Mouse (Mus musculus): Measurements from ENCODE around the gene Dap. TPM values are rescaled to one million over a fixed set of nuclear protein-coding genes. Genes with fewer than 3 reads are reported as not detected.

The Dap gene
- polyA plus RNA-seq, 1 experiment: 53.3 TPM

DNA sequence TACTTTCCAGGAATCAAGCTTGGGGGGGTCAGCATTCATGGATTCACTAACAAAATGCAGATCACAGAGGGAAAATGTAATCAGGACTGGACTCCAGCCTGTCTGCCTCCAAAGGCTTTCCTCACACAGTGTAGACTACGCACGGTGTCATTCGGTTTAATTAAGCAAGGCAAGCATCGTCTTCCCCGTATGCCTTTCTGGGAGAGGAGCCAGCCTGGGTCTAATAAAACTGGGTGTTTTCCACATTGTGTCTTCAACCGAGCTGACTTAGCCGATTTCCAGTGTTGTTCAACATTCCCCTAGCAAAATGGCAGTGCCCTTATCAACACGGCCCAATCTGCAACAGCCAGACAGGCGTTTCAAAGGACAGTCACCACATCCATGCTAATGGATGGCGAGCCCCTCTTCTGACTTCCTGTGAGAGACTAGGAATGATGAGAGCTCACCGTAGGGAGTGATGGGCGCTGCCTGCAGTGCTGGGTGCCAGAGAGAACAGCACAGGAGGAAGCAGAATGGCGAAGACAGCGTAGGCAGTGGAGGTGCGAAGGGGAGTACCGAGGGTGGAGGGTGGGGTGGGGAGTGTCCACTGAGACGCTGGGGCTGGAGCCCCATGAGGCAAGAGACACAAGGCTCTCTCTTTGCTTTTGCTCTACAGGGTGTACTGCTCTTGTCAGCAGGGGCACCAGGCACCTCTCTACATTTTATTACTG, 61.0 kb downstream of the Dap start:
- no peak overlapping the region for H3K4me3 ChIP-seq (ENCODE audit: control insufficient read depth, low read depth, low read length)
- TF ChIP-seq CTCF (IDR thresholded peaks at IDR 0.05; ENCODE audit: control insufficient read depth, insufficient read depth, insufficient replicate concordance, low read depth, low read length) (no peak), POLR2A (IDR thresholded peaks at IDR 0.05; ENCODE audit: control insufficient read depth, low read depth, low read length) (no peak)
- H3K27ac ChIP-seq (ENCODE audit: control insufficient read depth, insufficient read depth, low read depth, low read length): no peak overlapping the region
- H3K4me1 ChIP-seq (ENCODE audit: control insufficient read depth, insufficient read depth, low read length): peaks cover 15% of the 10 kb centered on the region
- no peaks in the 10 kb centered on the region for H3K27me3 ChIP-seq (ENCODE audit: control insufficient read depth, insufficient read depth, low read length)
- H3K36me3 ChIP-seq (ENCODE audit: control insufficient read depth, insufficient read depth, low read length): no peaks in the 10 kb centered on the region

DNA sequence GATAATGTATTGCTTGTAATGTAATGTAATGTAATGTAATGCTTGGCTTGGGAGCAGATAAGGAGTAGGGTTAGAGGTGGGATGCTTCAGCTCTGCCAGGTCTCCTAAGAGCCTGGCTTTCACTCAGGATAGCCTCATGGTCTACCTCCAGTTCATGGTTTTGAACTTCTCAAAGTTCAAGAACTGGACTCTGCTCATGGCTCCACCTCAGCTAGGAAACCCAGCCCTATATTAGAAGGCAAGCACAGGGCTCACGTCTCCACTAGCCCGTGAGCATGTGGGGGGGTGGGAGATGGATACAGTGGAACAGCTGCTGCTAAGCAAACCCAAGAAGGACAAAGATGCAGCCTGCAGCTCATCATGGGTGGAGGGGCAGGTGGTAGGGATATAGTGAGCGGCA, 61.6 kb downstream of the Dap start:
- Histone ChIP-seq H3K4me1 (ENCODE audit: control insufficient read depth, insufficient read depth, low read length) (peaks cover 12% of the 10 kb centered on the region), H3K27ac (ENCODE audit: control insufficient read depth, insufficient read depth, low read depth, low read length) (no peak overlapping the region), H3K27me3 (ENCODE audit: control insufficient read depth, insufficient read depth, low read length) (no peaks in the 10 kb centered on the region), H3K4me3 (ENCODE audit: control insufficient read depth, low read depth, low read length) (no peak overlapping the region), H3K36me3 (ENCODE audit: control insufficient read depth, insufficient read depth, low read length) (no peaks in the 10 kb centered on the region)
- TF ChIP-seq CTCF (IDR thresholded peaks at IDR 0.05; ENCODE audit: control insufficient read depth, insufficient read depth, insufficient replicate concordance, low read depth, low read length) (no peak), POLR2A (IDR thresholded peaks at IDR 0.05; ENCODE audit: control insufficient read depth, low read depth, low read length) (no peak)

DNA sequence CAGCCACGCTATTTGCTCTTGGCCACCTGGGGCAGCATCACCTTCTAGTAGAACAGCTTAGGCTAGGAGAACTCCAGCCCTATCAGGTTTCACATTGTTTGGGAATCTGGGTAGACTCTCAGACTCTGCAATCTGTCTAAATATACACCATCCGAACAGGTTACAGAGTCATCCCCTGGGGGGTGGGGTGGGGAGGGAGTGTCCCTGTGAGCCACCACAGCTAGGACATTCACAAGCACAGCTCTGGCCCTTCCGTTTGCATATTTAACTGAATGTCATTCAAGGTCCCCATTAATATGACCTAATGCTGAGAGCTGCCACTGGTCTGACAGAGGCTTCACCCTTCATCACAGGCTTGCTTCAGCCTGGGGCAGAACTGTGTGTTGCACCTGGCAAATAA, 68.5 kb downstream of the Dap start:
- H3K36me3 ChIP-seq (ENCODE audit: control insufficient read depth, insufficient read depth, low read length): no peaks in the 10 kb centered on the region
- TF ChIP-seq CTCF (IDR thresholded peaks at IDR 0.05; ENCODE audit: control insufficient read depth, insufficient read depth, insufficient replicate concordance, low read depth, low read length): no peak
- no peak for TF ChIP-seq POLR2A (IDR thresholded peaks at IDR 0.05; ENCODE audit: control insufficient read depth, low read depth, low read length)
- no peaks in the 10 kb centered on the region for H3K4me1 ChIP-seq (ENCODE audit: control insufficient read depth, insufficient read depth, low read length)
- H3K27ac ChIP-seq (ENCODE audit: control insufficient read depth, insufficient read depth, low read depth, low read length): no peak overlapping the region
- H3K4me3 ChIP-seq (ENCODE audit: control insufficient read depth, low read depth, low read length): no peak overlapping the region
- H3K27me3 ChIP-seq (ENCODE audit: control insufficient read depth, insufficient read depth, low read length): no peaks in the 10 kb centered on the region

DNA sequence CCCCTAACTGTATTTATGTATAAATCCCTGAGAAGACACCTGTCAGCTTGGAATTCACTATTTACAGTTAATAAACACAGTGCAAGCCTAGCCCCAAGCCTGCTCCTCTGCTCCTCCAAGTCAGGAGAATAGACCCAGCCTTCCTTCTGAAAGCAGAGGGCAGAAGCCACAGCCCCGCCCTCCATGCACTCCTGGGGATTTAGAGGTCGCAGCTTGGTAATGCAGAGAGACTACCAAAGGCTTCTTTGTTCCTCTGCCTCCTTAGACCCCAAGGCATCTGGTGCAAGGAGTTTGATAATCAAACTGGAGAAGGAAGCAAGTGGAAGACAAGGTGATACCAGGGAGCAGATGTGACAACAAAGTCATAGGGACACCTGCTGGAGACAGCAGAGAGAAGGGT, 70.2 kb downstream of the Dap start:
- no peak overlapping the region for H3K27ac ChIP-seq (ENCODE audit: control insufficient read depth, insufficient read depth, low read depth, low read length)
- no peaks in the 10 kb centered on the region for H3K4me1 ChIP-seq (ENCODE audit: control insufficient read depth, insufficient read depth, low read length)
- no peaks in the 10 kb centered on the region for H3K36me3 ChIP-seq (ENCODE audit: control insufficient read depth, insufficient read depth, low read length)
- no peak overlapping the region for H3K4me3 ChIP-seq (ENCODE audit: control insufficient read depth, low read depth, low read length)
- H3K27me3 ChIP-seq (ENCODE audit: control insufficient read depth, insufficient read depth, low read length): no peaks in the 10 kb centered on the region
- no peak for TF ChIP-seq POLR2A (IDR thresholded peaks at IDR 0.05; ENCODE audit: control insufficient read depth, low read depth, low read length)
- no peak for TF ChIP-seq CTCF (IDR thresholded peaks at IDR 0.05; ENCODE audit: control insufficient read depth, insufficient read depth, insufficient replicate concordance, low read depth, low read length)

DNA sequence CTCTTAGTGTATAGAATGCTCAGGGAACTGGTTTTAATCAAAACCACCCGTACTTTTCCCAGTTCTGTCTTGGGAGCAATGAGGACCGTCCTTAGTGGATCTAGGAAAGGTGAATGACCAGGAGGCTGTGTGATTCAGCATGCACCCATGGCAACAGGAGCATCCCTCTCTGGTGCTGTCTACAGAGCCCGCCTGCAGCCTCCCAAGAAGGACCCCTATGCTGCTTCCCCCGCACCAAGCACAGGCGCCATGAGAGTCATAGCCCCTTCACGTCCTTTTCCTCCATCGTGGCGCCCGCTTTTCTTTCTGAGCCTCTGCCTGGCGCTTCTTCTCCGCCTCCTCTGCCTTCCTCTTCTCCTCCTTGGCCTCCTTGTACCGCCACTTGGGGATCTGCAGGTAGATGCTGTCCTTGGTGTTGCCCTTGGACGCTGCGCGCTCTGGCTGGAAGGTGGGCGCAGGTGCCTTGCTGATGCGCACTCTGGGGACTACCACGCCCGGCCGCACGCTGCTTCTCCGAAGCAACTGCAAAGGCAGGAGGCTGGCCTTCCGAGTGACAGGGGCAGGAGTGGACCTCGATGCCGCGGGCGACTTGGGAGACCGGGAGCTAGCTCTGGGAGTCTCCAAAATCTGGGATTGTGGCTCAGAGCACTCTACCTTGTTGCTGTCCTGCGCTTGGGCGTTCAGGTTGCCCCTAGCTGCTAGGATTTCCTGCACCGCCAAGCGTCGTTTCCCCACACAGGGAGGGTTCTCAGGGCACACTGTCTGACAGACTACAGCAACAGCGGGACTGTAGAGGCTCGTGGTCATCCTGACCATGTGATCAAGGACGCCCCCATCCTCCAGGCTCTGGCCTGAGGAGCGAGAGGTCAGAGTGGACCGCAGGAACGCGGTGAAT, 73.0 kb downstream of the Dap start:
- no peak for TF ChIP-seq CTCF (IDR thresholded peaks at IDR 0.05; ENCODE audit: control insufficient read depth, insufficient read depth, insufficient replicate concordance, low read depth, low read length)
- no peak for TF ChIP-seq POLR2A (IDR thresholded peaks at IDR 0.05; ENCODE audit: control insufficient read depth, low read depth, low read length)
- no peaks in the 10 kb centered on the region for H3K36me3 ChIP-seq (ENCODE audit: control insufficient read depth, insufficient read depth, low read length)
- H3K27me3 ChIP-seq (ENCODE audit: control insufficient read depth, insufficient read depth, low read length): no peaks in the 10 kb centered on the region
- H3K4me1 ChIP-seq (ENCODE audit: control insufficient read depth, insufficient read depth, low read length): no peaks in the 10 kb centered on the region; the same call in 1 of the 2 replicates
- no peak overlapping the region for H3K4me3 ChIP-seq (ENCODE audit: control insufficient read depth, low read depth, low read length)
- no peak overlapping the region for H3K27ac ChIP-seq (ENCODE audit: control insufficient read depth, insufficient read depth, low read depth, low read length)

DNA sequence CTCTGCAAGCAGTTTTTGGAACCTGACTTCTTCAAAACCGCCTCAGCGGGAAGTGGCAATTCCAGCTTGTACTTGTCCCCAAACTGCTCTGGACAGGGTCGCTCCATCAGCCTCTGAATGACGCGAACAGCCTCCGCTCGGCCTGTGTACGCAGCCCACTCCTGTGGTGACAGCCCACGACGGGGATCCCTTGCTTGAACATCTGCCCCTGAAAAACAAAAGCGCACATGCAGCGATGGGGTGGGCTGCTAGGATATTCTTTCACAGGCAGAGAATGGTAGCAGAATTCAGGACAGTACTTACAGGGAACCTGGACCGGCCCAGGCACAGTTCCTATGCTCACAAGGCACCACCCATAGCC, 73.6 kb downstream of the Dap start:
- no peaks in the 10 kb centered on the region for H3K27me3 ChIP-seq (ENCODE audit: control insufficient read depth, insufficient read depth, low read length)
- no peak overlapping the region for H3K4me3 ChIP-seq (ENCODE audit: control insufficient read depth, low read depth, low read length)
- TF ChIP-seq CTCF (IDR thresholded peaks at IDR 0.05; ENCODE audit: control insufficient read depth, insufficient read depth, insufficient replicate concordance, low read depth, low read length) (no peak), POLR2A (IDR thresholded peaks at IDR 0.05; ENCODE audit: control insufficient read depth, low read depth, low read length) (no peak)
- H3K27ac ChIP-seq (ENCODE audit: control insufficient read depth, insufficient read depth, low read depth, low read length): no peak overlapping the region
- no peaks in the 10 kb centered on the region for H3K36me3 ChIP-seq (ENCODE audit: control insufficient read depth, insufficient read depth, low read length)
- H3K4me1 ChIP-seq (ENCODE audit: control insufficient read depth, insufficient read depth, low read length): no peaks in the 10 kb centered on the region; the same call in 1 of the 2 replicates

DNA sequence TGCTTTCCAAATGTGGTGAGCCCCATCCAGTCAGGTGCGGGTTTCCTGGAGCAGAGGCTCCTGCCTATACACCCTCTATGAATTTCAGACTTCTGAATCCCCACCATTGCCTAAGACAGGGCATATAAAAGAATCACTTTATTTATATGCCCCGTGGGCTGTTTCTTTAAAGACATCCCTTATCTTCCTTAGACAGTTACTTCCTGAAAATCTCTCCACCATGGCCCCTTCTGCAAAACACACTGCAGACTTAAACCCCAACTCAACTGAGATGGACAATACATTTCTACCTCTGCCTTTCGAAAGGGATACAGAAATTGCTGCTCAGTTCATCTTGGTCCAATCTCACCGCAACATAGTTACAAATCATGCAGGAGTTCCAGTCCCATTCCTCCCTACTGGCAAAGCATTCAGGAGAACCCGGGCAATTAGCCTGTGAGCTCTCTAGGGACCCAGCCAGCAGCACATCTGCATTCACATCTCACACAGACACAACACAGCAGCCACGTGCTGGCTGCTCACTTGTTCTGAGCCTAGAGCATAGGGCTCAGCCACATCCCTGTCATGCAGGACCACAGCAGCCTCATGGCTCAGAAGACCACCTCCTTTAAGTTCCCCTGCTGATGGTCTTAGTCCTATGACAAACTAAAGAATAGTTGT, 75.3 kb downstream of the Dap start:
- H3K27ac ChIP-seq (ENCODE audit: control insufficient read depth, insufficient read depth, low read depth, low read length): no peak overlapping the region
- no peak overlapping the region for H3K4me3 ChIP-seq (ENCODE audit: control insufficient read depth, low read depth, low read length)
- no peaks in the 10 kb centered on the region for H3K36me3 ChIP-seq (ENCODE audit: control insufficient read depth, insufficient read depth, low read length)
- no peaks in the 10 kb centered on the region; the same call in 1 of the 2 replicates for H3K4me1 ChIP-seq (ENCODE audit: control insufficient read depth, insufficient read depth, low read length)
- TF ChIP-seq POLR2A (IDR thresholded peaks at IDR 0.05; ENCODE audit: control insufficient read depth, low read depth, low read length) (no peak), CTCF (IDR thresholded peaks at IDR 0.05; ENCODE audit: control insufficient read depth, insufficient read depth, insufficient replicate concordance, low read depth, low read length) (no peak)
- H3K27me3 ChIP-seq (ENCODE audit: control insufficient read depth, insufficient read depth, low read length): no peaks in the 10 kb centered on the region

Data from testis, adult 2 months (tissue).